Mouse (Mus musculus) megakaryocyte, embryonic 14.5 days (primary cell): ENCODE results near the gene Gmeb2. TPM values are rescaled to one million over a fixed set of nuclear protein-coding genes. Genes with fewer than 3 reads are reported as not detected.

Source experiments
- H3K27me3 ChIP-seq: replicated peaks from 2 replicates; pipeline ENCODE3; 2012; ENCODE audit warnings: inconsistent platforms
- H3K36me3 ChIP-seq: replicated peaks from 2 replicates; pipeline ENCODE3; 2012; ENCODE audit warnings: low read length, inconsistent platforms, mixed read lengths
- H3K4me1 ChIP-seq: 2 replicates; pipeline ENCODE4 v1.6.1; 2012; ENCODE audit warnings: inconsistent platforms
- H3K4me3 ChIP-seq: replicated peaks from 2 replicates; pipeline ENCODE3; 2012; ENCODE audit warnings: moderate library complexity, mild to moderate bottlenecking, inconsistent platforms
- H3K9me3 ChIP-seq: 2 replicates; pipeline ENCODE4 v1.6.1; 2012; ENCODE audit warnings: inconsistent platforms
- FLI1 ChIP-seq: IDR thresholded peaks from 2 replicates; pipeline ENCODE4 v1.6.1; 2012; ENCODE audit warnings: low read length, inconsistent platforms, mixed read lengths
- GATA1 ChIP-seq: IDR thresholded peaks from 3 replicates; pipeline ENCODE4 v1.6.1; 2012; ENCODE audit warnings: mixed read lengths, low read length, inconsistent platforms, borderline replicate concordance
- polyA plus RNA-seq: library from polyadenylated mRNA; stranded (reverse); fragments of >175 nt; gene quantifications from 2 replicates; pipeline ENCODE4 v1.2.3, GENCODE M21; 2012; ENCODE audit warnings: low replicate concordance; ENCODE audit not compliant: insufficient read depth

The Gmeb2 gene
- polyA plus RNA-seq, 1 experiment, result 4.9 TPM

GRCm38 (mm10) chr2:181212389-181213020, 75.3 kb downstream of the Gmeb2 start:
- Histone ChIP-seq H3K9me3 (no peaks in the 10 kb centered on the region), H3K4me1 (peaks cover 18% of the 10 kb centered on the region), H3K36me3 (no peaks in the 10 kb centered on the region), H3K27me3 (peaks cover 71% of the 10 kb centered on the region), H3K4me3 (peak overlapping the region; percentile 85)
- TF ChIP-seq FLI1, result no peak
- TF ChIP-seq GATA1, result no peak

- H3K4me3 ChIP-seq, result no peak overlapping the region
- H3K36me3 ChIP-seq, result no peaks in the 10 kb centered on the region
- H3K27me3 ChIP-seq, result peaks cover 91% of the 10 kb centered on the region
- no peak for TF ChIP-seq GATA1
- TF ChIP-seq FLI1, result no peak
- no peaks in the 10 kb centered on the region for H3K9me3 ChIP-seq
- peaks cover 6% of the 10 kb centered on the region; the same call in 1 of the 2 replicates for H3K4me1 ChIP-seq
Observed at GRCm38 (mm10) chr2:181206118-181206517, 81.7 kb downstream of the Gmeb2 start.

- Histone ChIP-seq H3K27me3 (peaks cover 91% of the 10 kb centered on the region), H3K4me3 (no peak overlapping the region), H3K36me3 (no peaks in the 10 kb centered on the region), H3K9me3 (no peaks in the 10 kb centered on the region), H3K4me1 (peaks cover 6% of the 10 kb centered on the region; the same call in 1 of the 2 replicates)
- TF ChIP-seq GATA1 (no peak), FLI1 (no peak)
Observed at GRCm38 (mm10) chr2:181205678-181206077, 82.2 kb downstream of the Gmeb2 start.

GRCm38 (mm10) chr2:181202886-181203285, 84.9 kb downstream of the Gmeb2 start:
- Histone ChIP-seq H3K9me3 (no peaks in the 10 kb centered on the region), H3K36me3 (no peaks in the 10 kb centered on the region), H3K4me3 (no peak overlapping the region), H3K4me1 (peaks cover 6% of the 10 kb centered on the region; the same call in 1 of the 2 replicates), H3K27me3 (peaks cover 93% of the 10 kb centered on the region)
- TF ChIP-seq FLI1, result no peak
- no peak for TF ChIP-seq GATA1

GRCm38 (mm10) chr2:181202422-181202821, 85.4 kb downstream of the Gmeb2 start, which contains the start of gene Ptk6:
Gene Ptk6, minus strand, starts transcription at chr2:181202789.
- peaks cover 6% of the 10 kb centered on the region; the same call in 1 of the 2 replicates for H3K4me1 ChIP-seq
- H3K27me3 ChIP-seq, result peaks cover 91% of the 10 kb centered on the region
- TF ChIP-seq GATA1, result no peak
- no peak for TF ChIP-seq FLI1
- H3K9me3 ChIP-seq, result no peaks in the 10 kb centered on the region
- no peaks in the 10 kb centered on the region for H3K36me3 ChIP-seq
- H3K4me3 ChIP-seq, result no peak within 1 kb of the TSS

- TF ChIP-seq GATA1 (no peak), FLI1 (no peak)
Observed at GRCm38 (mm10) chr2:181201606-181202005, 86.2 kb downstream of the Gmeb2 start.

More at GRCm38 (mm10) chr2:181201606-181202005, 86.2 kb downstream of the Gmeb2 start:
- H3K4me3 ChIP-seq, result no peak overlapping the region
- H3K27me3 ChIP-seq, result peaks cover 90% of the 10 kb centered on the region
- H3K36me3 ChIP-seq, result no peaks in the 10 kb centered on the region
- H3K4me1 ChIP-seq, result peaks cover 6% of the 10 kb centered on the region; the same call in 1 of the 2 replicates
- H3K9me3 ChIP-seq, result no peaks in the 10 kb centered on the region

Other genes with a start within 250 kb of the Gmeb2 start
- not detected in 2 replicates for gene Chrna4, start 244.5 kb downstream of the Gmeb2 start, polyA plus RNA-seq
- gene Kcnq2, start 152.7 kb downstream of the Gmeb2 start, polyA plus RNA-seq, result not detected in 2 replicates
- gene Eef1a2, start 131.0 kb downstream of the Gmeb2 start, polyA plus RNA-seq, result not detected in 2 replicates
- gene Ppdpf, start 100.8 kb downstream of the Gmeb2 start, polyA plus RNA-seq, result 257 and 509 TPM in 2 replicates
- gene Ptk6, start 85.2 kb downstream of the Gmeb2 start, polyA plus RNA-seq, result not detected in 2 replicates
- not detected in 2 replicates for gene Srms, start 74.8 kb downstream of the Gmeb2 start, polyA plus RNA-seq
- not detected in 2 replicates for gene Fndc11, start 68.0 kb downstream of the Gmeb2 start, polyA plus RNA-seq
- 1.9 and 2.3 TPM in 2 replicates for gene Helz2, start 46.0 kb downstream of the Gmeb2 start, polyA plus RNA-seq
- not detected in 2 replicates for gene Stmn3, start 26.5 kb upstream of the Gmeb2 start, polyA plus RNA-seq
- gene Rtel1, start 31.7 kb upstream of the Gmeb2 start, polyA plus RNA-seq, result 1.5 and 6.1 TPM in 2 replicates
- 3.5 and 17.6 TPM in 2 replicates for gene Zgpat, start 76.9 kb upstream of the Gmeb2 start, polyA plus RNA-seq
- gene Arfrp1, start 77.4 kb upstream of the Gmeb2 start, polyA plus RNA-seq, result 5.0 and 9.7 TPM in 2 replicates
- 20.5 and 108 TPM in 2 replicates for gene Lime1, start 92.0 kb upstream of the Gmeb2 start, polyA plus RNA-seq
- gene Zbtb46, start 171.4 kb upstream of the Gmeb2 start, polyA plus RNA-seq, result 0.16 TPM in 1 of 2 replicates, not detected in the other
- not detected in 2 replicates for gene Abhd16b, start 205.2 kb upstream of the Gmeb2 start, polyA plus RNA-seq
- 7.5 and 38.2 TPM in 2 replicates for gene Tpd52l2, start 209.1 kb upstream of the Gmeb2 start, polyA plus RNA-seq
- 10.4 and 13.9 TPM in 2 replicates for gene Dnajc5, start 232.4 kb upstream of the Gmeb2 start, polyA plus RNA-seq